Mouse (Mus musculus) embryonic fibroblast, embryonic 13.5 days (primary cell): ENCODE measurements around the gene Ttll9. TPM values are rescaled to one million over a fixed set of nuclear protein-coding genes. Genes with fewer than 3 reads are reported as not detected.

ENCODE experiments used
- H3K27ac ChIP-seq: 2 replicates; pipeline ENCODE4 v1.5.1; 2012; ENCODE audit warnings: low read length, control low read depth, inconsistent platforms; ENCODE audit not compliant: insufficient read depth
- H3K4me1 ChIP-seq: 2 replicates; pipeline ENCODE4 v1.6.1; 2011; ENCODE audit warnings: low read length; ENCODE audit not compliant: control insufficient read depth, insufficient read depth
- H3K4me3 ChIP-seq: 2 replicates; pipeline ENCODE4 v1.5.1; 2011; ENCODE audit warnings: mild to moderate bottlenecking, control low read depth, low read length; ENCODE audit not compliant: insufficient read depth
- CTCF ChIP-seq: IDR thresholded peaks from 2 replicates; pipeline ENCODE4 v1.5.1; 2011; ENCODE audit warnings: mild to moderate bottlenecking, control low read depth, low read length, moderate library complexity, borderline replicate concordance; ENCODE audit not compliant: insufficient read depth
- POLR2A ChIP-seq: IDR thresholded peaks from 2 replicates; pipeline ENCODE4 v1.6.1; 2011; ENCODE audit warnings: low read depth, mild to moderate bottlenecking, control low read depth, low read length, moderate library complexity
- polyA plus RNA-seq: library from polyadenylated mRNA; stranded (reverse); fragments of >200 nt; gene quantifications from 2 replicates; pipeline ENCODE4 v1.2.4, GENCODE M21; 2011; ENCODE audit warnings: low read depth; ENCODE audit not compliant: missing spikeins, insufficient read length

The Ttll9 gene
- polyA plus RNA-seq, 1 experiment = not detected

- TF ChIP-seq POLR2A = no peak
- no peak for TF ChIP-seq CTCF
- H3K4me3 ChIP-seq = no peak overlapping the region
- H3K27ac ChIP-seq = no peak overlapping the region
- no peaks in the 10 kb centered on the region for H3K4me1 ChIP-seq
Measured at GRCm38 (mm10) chr2:153003681-153004338, 41.5 kb downstream of the Ttll9 start.

GRCm38 (mm10) chr2:153005981-153006380 lies 43.7 kb downstream of the Ttll9 start:
- Histone ChIP-seq H3K4me3 (no peak overlapping the region), H3K4me1 (no peaks in the 10 kb centered on the region), H3K27ac (no peak overlapping the region)
- TF ChIP-seq CTCF (no peak), POLR2A (no peak)

- no peak overlapping the region for H3K4me3 ChIP-seq
- H3K4me1 ChIP-seq = peaks cover 8% of the 10 kb centered on the region; the same call in 1 of the 2 replicates
- no peak for TF ChIP-seq POLR2A
- no peak for TF ChIP-seq CTCF
- no peak overlapping the region for H3K27ac ChIP-seq
Measured at GRCm38 (mm10) chr2:153009192-153009973, 47.1 kb downstream of the Ttll9 start.

GRCm38 (mm10) chr2:153013724-153014515 lies 51.6 kb downstream of the Ttll9 start:
- no peak for TF ChIP-seq CTCF
- no peak for TF ChIP-seq POLR2A
- Histone ChIP-seq H3K27ac (no peak overlapping the region), H3K4me3 (peak overlapping the region; percentile 84), H3K4me1 (peaks cover 8% of the 10 kb centered on the region; the same call in 1 of the 2 replicates)

- H3K4me3 ChIP-seq = peak within 1 kb of the TSS; percentile 84
- peaks cover 8% of the 10 kb centered on the region; the same call in 1 of the 2 replicates for H3K4me1 ChIP-seq
- TF ChIP-seq POLR2A (peak; percentile 97), CTCF (peak; percentile 66)
- no peak within 1 kb of the TSS for H3K27ac ChIP-seq
Measured at GRCm38 (mm10) chr2:153014758-153015593, 52.7 kb downstream of the Ttll9 start, which contains the start of gene Pdrg1. Pdrg1 (minus strand) TSS chr2:153015427.

- TF ChIP-seq CTCF = no peak
- TF ChIP-seq POLR2A = no peak
- Histone ChIP-seq H3K4me3 (no peak overlapping the region), H3K27ac (no peak overlapping the region), H3K4me1 (peaks cover 8% of the 10 kb centered on the region; the same call in 1 of the 2 replicates)
Measured at GRCm38 (mm10) chr2:153015804-153016203, 53.5 kb downstream of the Ttll9 start.

- Histone ChIP-seq H3K27ac (no peak overlapping the region), H3K4me3 (no peak overlapping the region)
- no peak for TF ChIP-seq POLR2A
- no peak for TF ChIP-seq CTCF
Measured at GRCm38 (mm10) chr2:153016786-153017185, 54.5 kb downstream of the Ttll9 start.

GRCm38 (mm10) chr2:153019355-153019754 lies 57.1 kb downstream of the Ttll9 start:
- H3K4me1 ChIP-seq = no peaks in the 10 kb centered on the region
- TF ChIP-seq CTCF = no peak
- TF ChIP-seq POLR2A = no peak
- H3K4me3 ChIP-seq = no peak overlapping the region
- no peak overlapping the region for H3K27ac ChIP-seq

More at GRCm38 (mm10) chr2:153016786-153017185, 54.5 kb downstream of the Ttll9 start:
- H3K4me1 ChIP-seq = peaks cover 8% of the 10 kb centered on the region; the same call in 1 of the 2 replicates
